Comparison of ENCODE assay signal across 8 mouse cellular contexts in genomic region chr19:5272801-5273733, GRCm38 (mm10). TPM values are rescaled to one million over a fixed set of nuclear protein-coding genes. Genes with fewer than 3 reads are reported as not detected.
DNase-seq lines count a peak whose midpoint lies in the region; ATAC-seq and TF ChIP-seq lines count a peak whose summit lies in the region.

Pacs1 (minus strand) TSS chr19:5273119.

- H3K9me3 ChIP-seq in MEL (replicated peaks; ENCODE audit: insufficient read depth, low read length) = no peaks in the 10 kb centered on the region
- no peaks in the 10 kb centered on the region for H3K9me3 ChIP-seq in hindbrain, embryonic 10.5 days
- H3K9me3 ChIP-seq in lung, postnatal 0 days (ENCODE audit: low read length) = no peaks in the 10 kb centered on the region

- H3K27me3 ChIP-seq in MEL (ENCODE audit: control insufficient read depth in 1 of 2, insufficient read depth in 2 of 2, low read length in 2 of 2) = no peaks in the 10 kb centered on the region
- H3K27me3 ChIP-seq in hindbrain, embryonic 10.5 days (ENCODE audit: insufficient read depth, poor library complexity, severe bottlenecking) = no peaks in the 10 kb centered on the region
- H3K27me3 ChIP-seq in lung, postnatal 0 days (replicated peaks; ENCODE audit: insufficient read depth, low read length) = no peaks in the 10 kb centered on the region

- peaks cover 11 to 26% of the 10 kb centered on the region in 2 experiments for H3K4me1 ChIP-seq in MEL (ENCODE audit: control insufficient read depth in 1 of 2, insufficient read depth in 2 of 2, low read length in 2 of 2)
- peaks cover 39% of the 10 kb centered on the region for H3K4me1 ChIP-seq in hindbrain, embryonic 10.5 days (replicated peaks)
- peaks cover 10% of the 10 kb centered on the region; the same call in 1 of the 2 replicates for H3K4me1 ChIP-seq in lung, postnatal 0 days (ENCODE audit: insufficient read depth, low read depth, low read length)

- under 1% methylated on average over 97 of the region's 97 CpGs for WGBS in hindbrain, embryonic 10.5 days
- WGBS in lung, postnatal 0 days = 2% methylated on average over 47 of the region's 97 CpGs

- peak within 1 kb of the TSS; percentile 86 for H3K27ac ChIP-seq in MEL (ENCODE audit: control insufficient read depth, low read depth, low read length)
- peak within 1 kb of the TSS; percentile 90 for H3K27ac ChIP-seq in hindbrain, embryonic 10.5 days
- H3K27ac ChIP-seq in lung, postnatal 0 days (ENCODE audit: low read length) = peak within 1 kb of the TSS; percentile 90

- peak within 1 kb of the TSS; percentile 96 for H3K9ac ChIP-seq in MEL (ENCODE audit: control insufficient read depth, low read depth, low read length, poor library complexity, severe bottlenecking)
- H3K9ac ChIP-seq in lung, postnatal 0 days (replicated peaks; ENCODE audit: low read depth) = peak within 1 kb of the TSS; percentile 83

- TF ChIP-seq CTCF in MEL (IDR thresholded peaks at IDR 0.05 in 2 of 3, conservative IDR thresholded peaks at IDR 0.05 in 1 of 3; ENCODE audit: control insufficient read depth in 1 of 3, insufficient read depth in 1 of 3, low read depth in 2 of 3, low read length in 3 of 3, poor library complexity in 1 of 3, severe bottlenecking in 1 of 3) = peak in 1 of 3 experiments; percentile 8; a peak in 1 of 6 replicates
- no peak for TF ChIP-seq CTCF in lung, postnatal 0 days (IDR thresholded peaks at IDR 0.05)

- H3K4me3 ChIP-seq in MEL (ENCODE audit: control insufficient read depth in 1 of 2, insufficient read depth in 1 of 2, low read depth in 2 of 2, low read length in 2 of 2) = peak within 1 kb of the TSS; percentile 69 to 75
- peak within 1 kb of the TSS; percentile 93 for H3K4me3 ChIP-seq in hindbrain, embryonic 10.5 days
- H3K4me3 ChIP-seq in lung, postnatal 0 days (ENCODE audit: low read depth, low read length) = peak within 1 kb of the TSS; percentile 86

- H3K36me3 ChIP-seq in MEL (ENCODE audit: control insufficient read depth in 1 of 2, insufficient read depth in 2 of 2, low read length in 2 of 2) = peaks cover 14 to 28% of the 10 kb centered on the region in 2 experiments
- peaks cover 44% of the 10 kb centered on the region for H3K36me3 ChIP-seq in hindbrain, embryonic 10.5 days
- peaks cover 8% of the 10 kb centered on the region; the same call in 1 of the 2 replicates for H3K36me3 ChIP-seq in lung, postnatal 0 days (ENCODE audit: insufficient read depth, low read length)

- peak within 1 kb of the TSS; percentile 97 for H3K4me2 ChIP-seq in lung, postnatal 0 days (replicated peaks; ENCODE audit: low read depth, low read length)

- ATAC-seq in frontal cortex, adult (ENCODE audit: low TSS enrichment) = peak; percentile 70
- peak; percentile 93 for ATAC-seq in lung, postnatal 0 days

- no peak for TF ChIP-seq EP300 in MEL (IDR thresholded peaks at IDR 0.05; ENCODE audit: low read depth in 1 of 2, low read length in 2 of 2)
- peak; percentile 52 for TF ChIP-seq EP300 in lung, postnatal 0 days (IDR thresholded peaks at IDR 0.05)

- peak; percentile 86 for DNase-seq in MEL (ENCODE audit: low read depth, low spot score)
- DNase-seq in cerebellum, adult 8-10 months = peak; percentile 77
- DNase-seq in hindbrain, embryonic 10.5 days (ENCODE audit: low spot score) = peak; percentile 89
- peak; percentile 88 for DNase-seq in layer of hippocampus, adult 9-11 months
- peak; percentile 93 for DNase-seq in lung, postnatal 0 days (ENCODE audit: low spot score)
- peak; percentile 86 for DNase-seq in ovary, postnatal 14 days (ENCODE audit: low spot score)
- DNase-seq in thymus, postnatal 14 days = peak; percentile 98

- no peak for TF ChIP-seq RAD21 in MEL (IDR thresholded peaks at IDR 0.05; ENCODE audit: low read depth, low read length)

- peak; percentile 71 to 79 for TF ChIP-seq POLR2A in MEL (IDR thresholded peaks at IDR 0.05; ENCODE audit: control insufficient read depth in 1 of 2, insufficient read depth in 1 of 2, low read depth in 1 of 2, low read length in 2 of 2, poor library complexity in 1 of 2)

- peaks cover 13% of the 10 kb centered on the region for H3K79me2 ChIP-seq in MEL (ENCODE audit: control insufficient read depth, insufficient read depth, low read length, poor library complexity)

TF ChIP-seq in MEL, 35 proteins besides CTCF, POLR2A, EP300 and RAD21:
- no peak for TF ChIP-seq ELF1 (IDR thresholded peaks at IDR 0.05; ENCODE audit: low read depth, low read length)
- TF ChIP-seq BHLHE40 (IDR thresholded peaks at IDR 0.05; ENCODE audit: borderline replicate concordance, low read depth, low read length) = peak; percentile 47; the same call in 1 of the 2 replicates
- TF ChIP-seq USF1 (IDR thresholded peaks at IDR 0.05; ENCODE audit: low read depth, low read length) = peak; percentile 49
- TF ChIP-seq MYB (IDR thresholded peaks at IDR 0.05; ENCODE audit: low read depth, low read length) = no peak
- TF ChIP-seq SIN3A (IDR thresholded peaks at IDR 0.05; ENCODE audit: low read length) = 0 out of 2 replicates have a peak, but pooled peaks have one; percentile 36
- no peak for TF ChIP-seq GATA1 (IDR thresholded peaks at IDR 0.05; ENCODE audit: low read depth, low read length)
- peak; percentile 55 for TF ChIP-seq NELFE (IDR thresholded peaks at IDR 0.05; ENCODE audit: low read depth, low read length)
- TF ChIP-seq ZC3H11A (IDR thresholded peaks at IDR 0.05; ENCODE audit: low read depth, low read length) = no peak
- TF ChIP-seq SMC3 (IDR thresholded peaks at IDR 0.05; ENCODE audit: low read depth, low read length) = no peak
- TF ChIP-seq MAX (IDR thresholded peaks at IDR 0.05; ENCODE audit: low read length) = peak; percentile 32; the same call in 1 of the 2 replicates
- TF ChIP-seq MXI1 (IDR thresholded peaks at IDR 0.05; ENCODE audit: low read depth, low read length) = peak; percentile 39
- TF ChIP-seq E2F4 (IDR thresholded peaks at IDR 0.05; ENCODE audit: borderline replicate concordance, low read depth, low read length) = no peak
- TF ChIP-seq HCFC1 (IDR thresholded peaks at IDR 0.05; ENCODE audit: low read depth, low read length) = peak; percentile 38; the same call in 1 of the 2 replicates
- no peak for TF ChIP-seq POLR2AphosphoS2 (IDR thresholded peaks at IDR 0.05; ENCODE audit: low read length)
- no peak for TF ChIP-seq POLR2AphosphoS5 (IDR thresholded peaks at IDR 0.05; ENCODE audit: borderline replicate concordance, low read depth, low read length)
- TF ChIP-seq UBTF (IDR thresholded peaks at IDR 0.05; ENCODE audit: borderline replicate concordance, insufficient read depth, low read depth, low read length) = no peak
- no peak for TF ChIP-seq ZKSCAN1 (IDR thresholded peaks at IDR 0.05; ENCODE audit: low read depth, low read length)
- TF ChIP-seq TBP (IDR thresholded peaks at IDR 0.05; ENCODE audit: low read depth, low read length) = no peak
- TF ChIP-seq CHD2 (IDR thresholded peaks at IDR 0.05; ENCODE audit: low read length) = no peak
- no peak for TF ChIP-seq MYC (IDR thresholded peaks at IDR 0.05; ENCODE audit: low read depth, low read length)
- TF ChIP-seq MAFK (IDR thresholded peaks at IDR 0.05; ENCODE audit: borderline replicate concordance, low read depth, low read length) = no peak
- TF ChIP-seq ZMIZ1 (IDR thresholded peaks at IDR 0.05; ENCODE audit: low read depth, low read length) = peak; percentile 31; the same call in 1 of the 2 replicates
- TF ChIP-seq JUND (IDR thresholded peaks at IDR 0.05; ENCODE audit: low read depth, low read length) = no peak
- peak; percentile 72 for TF ChIP-seq NRF1 (IDR thresholded peaks at IDR 0.05; ENCODE audit: insufficient read depth, low read depth, low read length, poor library complexity, severe bottlenecking)
- TF ChIP-seq CHD1 (IDR thresholded peaks at IDR 0.05; ENCODE audit: low read depth, low read length) = no peak
- TF ChIP-seq GABPA (IDR thresholded peaks at IDR 0.05; ENCODE audit: low read depth, low read length) = no peak
- no peak for TF ChIP-seq ETS1 (IDR thresholded peaks at IDR 0.05; ENCODE audit: low read depth, low read length)
- peak; percentile 4; the same call in 1 of the 2 replicates for TF ChIP-seq TCF12 (IDR thresholded peaks at IDR 0.05; ENCODE audit: low read depth, low read length)
- no peak for TF ChIP-seq RCOR1 (IDR thresholded peaks at IDR 0.05; ENCODE audit: low read depth, low read length)
- no peak for TF ChIP-seq KAT2A (conservative IDR thresholded peaks at IDR 0.05; ENCODE audit: low read depth, low read length)
- TF ChIP-seq MEF2A (IDR thresholded peaks at IDR 0.05; ENCODE audit: extremely low read depth, insufficient replicate concordance, low read depth, low read length, poor library complexity, severe bottlenecking) = no peak
- TF ChIP-seq ZNF384 (IDR thresholded peaks at IDR 0.05; ENCODE audit: low read depth, low read length) = no peak
- no peak for TF ChIP-seq MAZ (IDR thresholded peaks at IDR 0.05; ENCODE audit: low read depth, low read length)
- no peak for TF ChIP-seq TAL1 (IDR thresholded peaks at IDR 0.05; ENCODE audit: low read length)
- TF ChIP-seq USF2 (IDR thresholded peaks at IDR 0.05; ENCODE audit: borderline replicate concordance in 1 of 2, insufficient read depth in 1 of 2, low read depth in 1 of 2, low read length in 2 of 2) = no peak

RNA-seq across cellular contexts. Expression of gene Pacs1, which starts in this region (rescaled TPM):
- total RNA-seq in MEL (2012; rRNA removed) = 5.7 TPM in 2 replicates
- 10 to 100 TPM in 1 of 2 experiments, not detected in 1; 19.9 TPM for polyA plus RNA-seq in MEL (2012; ENCODE audit: insufficient read depth in 1 of 2, insufficient read length in 2 of 2, low read depth in 1 of 2, low replicate concordance in 2 of 2, missing spikeins in 1 of 2)
- polyA plus RNA-seq in hindbrain, embryonic 10.5 days (2016; fragmentation: Nextera tagmentation; extraction: Ambion mirVana) = 23.7 and 26.1 TPM in 2 replicates
- polyA plus RNA-seq in lung, postnatal 0 days (2015; fragmentation: Nextera tagmentation; extraction: Ambion mirVana) = 9.3 and 10.4 TPM in 2 replicates

Comparison
In these comparisons a context has a peak if more than half of its experiments do, and no peak if none do; other contexts are left out.
1. Peak in every context shown above with its lines: DNase-seq, ATAC-seq, H3K4me3 ChIP-seq and H3K27ac ChIP-seq.